Mouse (Mus musculus) hematopoietic stem cell, adult 5-6 weeks (primary cell): ENCODE data around the gene P2ry14. TPM values are rescaled to one million over a fixed set of nuclear protein-coding genes. Genes with fewer than 3 reads are reported as not detected.
"Not testable (repeated sequence)": the region's sequence is repeated elsewhere in the genome, so short reads cannot be mapped to it uniquely, and the experiment has no call there.

ENCODE experiments used
- ATAC-seq, 2 experiments: fragments of 125-278 bp in 1 of 2; replicated peaks in 1 of 2; 2 replicates each; pipeline ENCODE4 v1.8.0; 2016 to 2017; ENCODE audit warnings: inconsistent platforms in 2 of 2, mild to moderate bottlenecking in 2 of 2, moderate number of reproducible peaks in 2 of 2, low read depth in 1 of 2, moderate TSS enrichment in 1 of 2; ENCODE audit not compliant: low FRiP score in 2 of 2, poor library complexity in 2 of 2, severe bottlenecking in 2 of 2, insufficient read depth in 1 of 2, low TSS enrichment in 1 of 2
- total RNA-seq: library from RNA; stranded (forward); fragments of 172-1452, 232-1000 nt; gene quantifications from 2 replicates; pipeline ENCODE4 v1.2.3, GENCODE M21; 2017

The P2ry14 gene
- total RNA-seq, 1 experiment from 2014 or later: 53.2 TPM

DNA sequence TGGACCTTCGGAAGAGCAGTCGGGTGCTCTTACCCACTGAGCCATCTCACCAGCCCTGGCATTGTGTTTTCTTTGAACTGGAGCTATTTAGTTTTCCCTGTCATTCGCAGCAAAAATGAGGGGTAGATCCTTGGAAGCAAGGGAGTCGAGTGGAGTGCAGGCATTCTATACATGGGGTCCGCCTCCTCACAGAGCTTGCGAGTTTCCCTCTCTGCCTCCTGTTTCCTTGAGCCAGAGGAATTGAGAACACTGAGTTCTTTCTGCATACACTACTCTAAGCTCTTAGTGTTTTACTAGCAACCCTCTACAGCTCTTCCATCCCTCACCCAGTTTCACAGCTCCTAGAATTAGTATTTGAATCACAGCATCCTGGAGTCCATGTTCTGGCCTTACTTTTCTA lies 2.0 kb upstream of the P2ry14 start:
- ATAC-seq: no peak

DNA sequence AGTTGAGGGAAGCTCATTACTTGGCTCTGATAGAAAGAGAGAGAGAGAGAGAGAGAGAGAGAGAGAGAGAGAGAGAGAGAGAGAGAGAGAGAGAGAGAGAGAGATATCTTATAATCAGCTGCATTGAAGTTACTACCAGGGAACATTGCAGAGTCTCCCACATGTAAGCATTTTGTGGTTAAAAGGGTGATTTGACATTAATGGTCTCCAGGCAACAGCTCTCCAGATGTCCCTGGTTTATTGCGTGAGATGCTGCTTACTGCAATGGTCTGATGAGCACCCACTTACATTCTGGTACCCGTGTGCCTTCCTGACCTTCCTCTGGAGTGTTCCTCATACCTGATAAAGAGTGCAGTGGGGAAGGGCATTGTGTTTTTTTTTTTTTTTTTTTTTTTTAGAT lies 1.5 kb upstream of the P2ry14 start:
- ATAC-seq: peak; percentile 32 to 55; a peak in 2 of 4 replicates

DNA sequence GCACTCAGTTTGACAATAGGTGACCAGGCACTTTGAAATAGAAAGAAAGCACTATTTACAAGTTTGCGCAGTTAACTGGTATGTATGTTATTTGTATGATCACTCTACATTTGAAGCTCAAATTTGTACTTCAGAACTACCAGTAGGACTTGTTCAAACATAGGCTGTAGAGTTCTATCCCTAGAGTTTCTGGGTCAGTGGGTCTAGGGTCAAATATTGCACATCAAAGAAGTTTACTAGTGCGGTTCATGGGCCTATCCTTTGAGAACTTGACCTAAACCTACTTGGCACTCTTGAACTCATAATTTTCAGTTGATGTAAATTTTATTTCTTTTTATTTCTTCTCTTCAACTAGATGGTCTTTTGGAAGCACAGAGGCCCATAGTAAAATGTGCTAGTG lies 2.8 kb downstream of the P2ry14 start:
- ATAC-seq: no peak

DNA sequence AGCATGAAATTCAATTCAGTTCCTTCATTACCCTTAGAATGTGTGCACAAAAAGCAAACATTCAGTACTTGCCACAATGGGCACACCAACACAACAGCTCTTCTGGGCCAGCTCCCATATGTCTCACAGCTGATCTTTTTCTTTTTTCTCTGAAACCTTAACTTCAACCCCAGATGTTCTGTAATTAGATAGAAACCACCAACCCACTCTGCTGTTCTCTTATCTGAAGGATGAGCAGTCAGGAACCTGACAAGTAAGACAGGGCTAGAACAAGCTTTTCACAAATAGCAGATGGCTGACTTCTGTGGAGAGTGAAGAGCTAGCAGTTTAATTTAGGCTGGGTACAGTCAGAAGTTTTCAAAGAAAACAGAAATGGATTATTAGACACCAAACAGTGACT lies 3.8 kb downstream of the P2ry14 start:
- no peak for ATAC-seq

DNA sequence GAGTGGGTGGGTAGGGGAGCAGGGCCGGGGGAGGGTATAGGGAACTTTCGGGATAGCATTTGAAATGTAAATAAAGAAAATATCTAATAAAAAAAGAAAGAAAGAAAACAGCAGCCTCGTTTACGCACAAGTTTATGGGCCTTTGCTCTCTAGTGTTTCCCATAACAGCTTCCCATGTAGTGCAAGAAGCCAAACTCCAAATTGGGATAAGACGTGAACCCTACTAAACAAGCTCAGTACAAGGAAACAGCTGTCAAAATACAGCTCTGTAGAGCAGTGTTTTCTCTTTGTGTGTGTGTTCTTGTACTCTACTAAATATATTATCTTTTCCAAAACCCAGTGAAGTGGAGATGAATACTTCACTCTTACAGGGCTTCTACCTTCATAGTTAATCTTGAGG lies 8.2 kb downstream of the P2ry14 start:
- ATAC-seq: no peak

DNA sequence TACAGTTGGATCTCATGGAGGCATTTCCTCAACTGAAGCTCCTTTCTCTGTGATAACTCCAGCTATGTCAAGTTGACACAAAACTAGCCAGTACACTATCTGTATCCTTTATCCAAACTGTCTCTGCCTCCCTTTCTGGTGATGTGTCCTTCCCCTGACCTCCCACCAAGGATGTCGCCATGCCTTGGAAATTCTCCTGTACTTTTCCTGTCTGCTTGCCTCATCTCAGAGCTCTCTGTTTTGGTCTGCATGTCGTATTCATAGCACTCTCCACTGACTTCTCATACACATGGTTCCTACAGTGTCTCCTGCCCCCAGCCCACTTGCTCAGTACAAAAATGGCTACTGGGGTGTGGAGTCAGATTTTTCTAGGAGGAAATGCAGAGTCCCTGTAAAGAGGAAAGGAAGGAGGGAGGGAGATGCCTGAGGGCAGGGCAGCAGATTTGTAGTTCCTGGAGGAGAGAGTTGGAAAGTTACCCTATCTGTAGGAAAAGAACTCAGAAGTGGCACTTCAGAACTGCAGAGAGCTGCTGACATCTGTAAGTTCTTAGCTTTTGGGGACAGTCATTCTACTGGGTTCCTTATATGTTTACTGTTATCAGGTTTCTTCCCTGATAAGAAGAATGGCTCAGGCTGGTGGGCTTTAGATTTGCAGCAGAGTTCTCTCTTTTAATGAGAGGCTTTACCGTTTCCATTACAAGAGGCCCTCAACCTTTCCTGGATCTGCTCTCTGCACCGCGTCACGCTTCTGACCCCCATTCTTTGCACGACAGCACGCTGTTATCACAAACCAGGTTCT lies 11.7 kb downstream of the P2ry14 start:
- ATAC-seq: no peak

DNA sequence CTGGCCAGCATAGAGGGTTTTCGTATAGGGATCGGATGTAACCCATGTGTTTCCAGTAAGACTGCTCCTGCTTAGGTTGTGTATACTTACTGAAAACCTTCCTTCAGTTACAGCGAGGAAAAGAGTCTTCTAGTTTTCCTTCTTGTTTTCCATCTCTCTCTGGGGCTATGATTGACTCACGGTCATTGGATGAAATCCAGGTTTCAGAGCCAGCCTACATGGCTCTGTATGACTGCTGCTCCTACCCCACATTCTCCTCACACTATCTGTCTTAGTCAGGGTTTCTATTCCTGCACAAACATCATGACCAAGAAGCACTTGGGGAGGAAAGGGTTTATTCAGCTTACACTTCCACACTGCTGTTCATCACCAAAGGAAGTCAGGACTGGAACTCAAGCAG lies 12.5 kb downstream of the P2ry14 start:
- not testable (repeated sequence) for ATAC-seq

DNA sequence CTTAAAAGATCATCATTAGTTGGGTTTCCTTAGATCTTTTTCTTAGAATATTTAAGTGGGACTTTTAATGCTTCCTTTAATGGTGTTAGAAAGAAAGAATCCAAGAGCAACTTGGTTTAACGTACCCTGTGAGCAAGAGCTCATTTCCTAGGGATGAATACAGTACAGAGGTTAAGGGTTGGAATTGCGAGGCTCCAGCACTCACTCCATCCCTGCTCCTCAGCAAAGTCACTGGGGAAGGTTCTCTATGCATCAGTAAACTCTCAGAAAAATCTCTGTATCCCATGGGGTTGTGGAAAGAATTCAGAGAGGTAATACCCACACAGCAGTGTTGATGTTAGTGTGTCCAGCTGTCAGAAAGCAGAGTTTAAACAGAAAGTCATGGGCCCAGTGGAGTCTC lies 13.3 kb downstream of the P2ry14 start:
- ATAC-seq: no peak

DNA sequence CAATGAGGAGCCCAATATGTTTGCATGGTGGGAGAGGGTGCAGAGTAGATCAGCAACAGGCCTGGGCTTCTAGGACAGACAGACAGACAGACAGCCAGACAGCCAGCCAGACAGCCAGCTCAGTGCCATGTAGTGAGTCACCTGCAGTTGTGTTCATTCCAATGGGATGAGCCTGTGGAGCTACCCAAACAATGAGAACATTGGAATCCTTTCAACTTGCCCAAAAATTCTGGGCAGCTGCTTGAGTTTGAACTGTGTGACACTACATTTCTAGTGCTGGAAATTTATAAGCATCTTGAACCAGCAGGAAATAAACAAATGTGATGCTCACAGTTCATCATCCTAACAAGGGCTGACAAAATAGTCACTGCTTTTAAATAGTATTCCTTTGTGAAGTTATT lies 13.8 kb downstream of the P2ry14 start:
- no peak for ATAC-seq

DNA sequence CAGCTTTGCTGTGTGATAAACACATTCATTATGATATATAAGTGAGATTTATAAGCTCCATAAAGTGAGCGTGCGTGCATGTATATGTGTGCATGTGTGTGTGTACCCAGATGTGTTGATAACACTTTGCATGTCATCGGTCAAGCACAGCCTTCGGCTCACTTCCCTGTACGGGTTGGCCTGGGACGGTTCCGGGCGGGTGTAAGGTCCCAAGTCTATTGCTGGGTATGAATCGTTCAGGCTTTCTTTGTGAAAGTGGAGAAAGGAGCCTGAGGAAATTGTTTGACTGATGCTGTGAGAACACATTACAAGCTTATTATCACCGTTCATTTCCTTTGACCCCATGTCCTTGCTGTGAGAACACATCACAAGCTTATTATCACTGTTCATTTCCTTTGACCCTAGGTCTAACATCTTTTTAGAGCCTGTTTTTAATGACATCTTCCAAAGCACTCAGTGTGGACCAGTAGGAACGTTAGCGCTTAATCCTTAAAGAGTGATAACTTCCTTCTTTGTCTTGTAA lies 14.4 kb downstream of the P2ry14 start:
- ATAC-seq: no peak

DNA sequence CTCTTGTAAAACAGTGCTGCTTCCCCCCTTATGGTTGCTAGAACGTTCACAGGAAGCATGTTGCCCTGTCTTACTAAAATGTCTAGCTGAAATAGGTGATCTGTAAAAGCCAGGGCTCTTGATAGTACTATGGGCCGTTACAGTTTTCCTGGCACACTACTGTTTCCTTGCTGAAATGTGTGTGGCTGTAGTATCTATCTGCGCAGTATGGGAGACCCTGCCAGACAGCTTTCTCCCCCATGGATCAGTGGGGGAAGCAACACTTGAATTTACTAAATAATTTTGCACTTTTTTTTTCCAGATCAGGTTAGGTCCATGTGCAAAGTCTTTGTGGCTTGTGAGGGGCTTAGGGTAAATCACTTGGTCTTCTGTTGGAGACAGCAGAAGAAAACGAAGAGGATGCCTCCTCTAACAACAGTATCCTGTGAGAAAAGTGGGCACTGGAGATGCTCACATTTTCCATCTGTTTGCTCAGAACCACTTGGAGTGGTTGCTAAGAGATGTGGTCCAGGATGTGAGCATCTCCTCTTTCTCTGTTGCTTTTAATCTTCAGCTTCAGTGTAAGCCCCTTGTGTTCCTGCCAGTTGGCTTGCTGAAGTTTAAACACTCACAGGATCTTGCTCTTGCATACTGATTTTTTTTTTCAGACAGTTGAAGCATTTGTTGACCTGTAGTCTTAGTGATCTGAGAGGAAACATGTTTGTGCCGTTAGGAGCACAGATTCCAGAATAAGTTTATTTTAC lies 17.3 kb downstream of the P2ry14 start:
- no peak for ATAC-seq

DNA sequence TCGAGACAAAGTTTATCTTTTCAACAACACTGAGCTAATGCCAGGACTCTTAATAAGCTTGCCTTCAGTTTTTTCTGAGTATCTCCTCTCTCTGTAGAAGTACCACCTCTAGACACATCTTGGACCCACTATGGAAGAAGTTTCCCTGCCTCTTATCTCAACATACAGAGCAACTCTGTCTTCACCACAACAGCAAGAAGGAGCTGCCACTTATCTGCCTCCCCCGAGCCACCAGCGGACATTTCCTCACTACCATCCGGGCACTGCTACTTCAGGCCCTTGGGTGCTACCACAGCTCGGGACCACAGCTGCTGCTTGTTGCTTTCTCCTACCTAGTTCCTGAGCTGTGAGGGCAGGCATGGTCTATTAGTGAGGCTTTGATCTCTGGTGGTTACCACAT lies 20.2 kb downstream of the P2ry14 start:
- peak; percentile 73 to 76 for ATAC-seq

DNA sequence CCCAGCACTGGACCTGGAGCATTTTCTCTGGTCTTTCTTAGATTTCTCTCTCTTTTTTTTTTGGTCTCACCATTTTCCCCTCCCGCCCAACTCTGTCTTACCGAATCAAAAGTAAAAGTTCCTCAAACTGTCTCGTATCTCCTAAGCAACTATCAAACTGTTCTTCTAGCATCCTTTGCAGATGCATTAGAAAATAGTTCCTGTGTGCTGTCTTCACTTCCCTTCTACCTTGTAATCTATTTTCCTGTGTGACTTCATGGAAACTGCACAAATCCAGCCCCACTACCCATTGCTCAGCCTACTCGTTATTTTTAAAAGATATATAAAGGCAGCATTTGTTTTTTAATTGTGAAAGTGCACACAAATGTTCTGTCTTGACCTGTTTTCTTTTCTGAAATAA lies 21.5 kb downstream of the P2ry14 start:
- ATAC-seq: 0 out of 4 replicates have a peak, but pooled peaks have one; percentile 4 to 14

DNA sequence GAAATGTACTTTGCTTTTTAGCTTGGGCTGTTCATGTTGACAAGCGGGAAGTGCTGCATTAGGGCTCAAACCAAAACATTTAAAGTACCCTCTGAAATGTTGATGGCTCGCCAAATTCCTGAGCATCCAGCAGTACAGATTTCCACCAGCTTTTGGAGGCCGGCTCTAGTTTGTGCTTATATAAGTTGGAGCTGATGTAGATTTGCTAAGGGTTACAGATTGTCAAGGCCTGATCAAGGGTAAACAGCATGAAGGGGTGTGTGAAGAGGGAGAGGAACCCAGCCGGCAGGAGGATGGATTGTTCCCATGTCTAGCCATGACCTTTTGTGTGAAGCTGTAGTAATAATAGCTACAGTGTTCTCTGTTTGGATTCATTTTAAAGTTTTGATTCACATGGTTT lies 22.3 kb downstream of the P2ry14 start:
- ATAC-seq: no peak

DNA sequence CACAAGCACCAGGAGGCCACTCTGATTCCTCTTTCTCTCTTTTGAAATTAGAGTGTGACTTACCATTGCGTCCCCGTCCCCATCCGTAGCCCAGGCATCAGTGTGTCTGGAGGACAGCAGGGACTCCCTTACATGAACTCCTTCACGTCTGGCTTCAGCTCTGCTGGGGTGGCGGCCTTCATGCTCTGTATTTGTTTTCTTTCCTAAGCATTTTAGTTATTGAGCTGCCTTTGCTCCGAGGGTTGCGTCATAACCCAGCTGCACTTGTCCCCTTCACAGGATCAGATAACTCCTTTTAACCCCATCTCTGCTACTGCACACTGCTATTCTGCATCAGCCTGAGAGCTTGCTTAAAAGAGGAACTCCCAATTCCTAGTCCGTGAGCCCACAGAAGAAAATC lies 23.0 kb downstream of the P2ry14 start:
- ATAC-seq: peak; percentile 54

DNA sequence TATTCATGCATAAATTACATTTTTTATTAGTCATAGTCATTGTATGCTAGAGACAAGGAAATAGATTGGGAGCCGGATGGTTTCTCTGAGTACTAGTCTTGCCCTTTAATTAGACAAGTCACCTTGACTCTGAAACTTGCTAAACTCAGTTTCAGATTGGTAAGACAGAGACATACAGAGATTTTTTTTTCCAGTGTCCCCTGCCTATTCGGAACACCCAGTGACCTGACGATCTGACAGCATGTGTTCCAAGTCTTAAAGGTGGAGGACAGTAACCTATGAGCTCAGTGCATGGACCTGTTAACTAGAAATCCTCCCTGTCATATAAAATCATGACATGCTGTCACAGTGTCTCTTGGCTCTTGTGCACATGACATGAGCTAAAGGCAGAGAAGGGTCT lies 23.9 kb downstream of the P2ry14 start:
- no peak for ATAC-seq

DNA sequence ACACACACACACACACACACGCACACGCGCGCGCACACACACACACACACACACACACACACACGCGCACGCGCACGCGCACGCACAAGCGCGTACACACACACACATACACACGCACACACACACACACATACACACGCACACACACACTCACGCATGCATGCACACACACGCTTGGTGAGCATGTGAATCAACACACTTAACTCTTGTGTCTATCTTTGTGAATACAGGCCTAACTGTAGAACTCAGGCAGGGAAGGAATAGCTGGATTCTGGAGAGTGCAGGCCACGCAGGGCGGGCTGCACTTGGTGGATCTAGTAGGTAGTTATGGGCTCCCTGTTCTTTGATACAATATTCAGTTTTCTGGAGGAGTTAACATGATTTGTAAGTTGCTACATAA lies 24.7 kb downstream of the P2ry14 start:
- ATAC-seq: no peak

DNA sequence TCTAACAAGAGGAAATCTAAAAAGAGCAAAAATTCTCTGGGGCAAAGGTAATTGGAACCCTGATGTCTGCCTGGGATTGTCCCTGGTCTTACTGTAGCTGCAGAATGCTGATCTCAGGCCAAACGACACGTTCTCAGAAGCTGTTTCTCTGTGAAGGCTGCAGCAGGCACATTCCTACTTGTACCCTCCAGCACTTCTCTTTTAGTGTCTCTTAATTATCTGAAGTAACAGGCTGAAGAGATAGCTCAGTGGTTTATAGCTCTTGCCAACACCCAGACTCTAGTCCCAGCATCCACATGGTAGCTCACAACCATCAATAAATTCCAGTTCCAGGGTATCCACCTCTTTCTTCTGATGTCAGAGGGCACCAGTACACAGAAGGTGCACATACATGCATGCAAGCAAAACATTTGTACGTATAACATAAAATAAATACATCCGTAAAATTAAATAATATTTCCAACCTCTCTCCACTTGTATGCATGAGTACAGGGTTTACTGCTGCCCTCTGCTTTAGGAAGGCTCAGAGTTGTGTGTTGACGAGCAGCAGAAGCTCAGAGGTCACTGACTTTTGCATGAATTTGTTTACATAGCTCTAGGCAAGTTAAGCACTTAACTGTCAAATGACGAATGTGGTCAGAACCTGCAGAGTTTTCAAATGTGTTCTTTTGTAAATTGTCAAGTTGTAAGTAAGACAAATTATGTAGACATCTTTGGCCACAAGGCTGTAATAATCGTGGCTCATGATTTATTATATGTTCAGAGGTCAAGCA lies 27.4 kb downstream of the P2ry14 start:
- ATAC-seq: no peak
